Mouse (Mus musculus): ENCODE results near the gene Lgals3.

- TF ChIP-seq CTCF (IDR thresholded peaks at IDR 0.05; ENCODE audit: low read depth, low read length) (no peak), POLR2A (IDR thresholded peaks at IDR 0.05; ENCODE audit: borderline replicate concordance, low read depth, low read length) (no peak)
These were observed 6.5 kb downstream of the Lgals3 start for GRCm38 (mm10) chr14:47373728-47374678.

Measured in bone marrow macrophage, adult 2 months (primary cell).